Mouse (Mus musculus) stomach, adult 2 months (tissue): ENCODE measurements around the gene Six5. TPM values are rescaled to one million over a fixed set of nuclear protein-coding genes. Genes with fewer than 3 reads are reported as not detected.

Experiments used
- polyA plus RNA-seq: library from polyadenylated mRNA; depleted of rRNA; stranded (reverse); fragments of >200 nt; gene quantifications from 2 replicates; pipeline ENCODE4 v1.2.3, GENCODE M21; 2012; rRNA removed

The Six5 gene
- 27.1 and 28.4 TPM in 2 replicates for polyA plus RNA-seq

DNA sequence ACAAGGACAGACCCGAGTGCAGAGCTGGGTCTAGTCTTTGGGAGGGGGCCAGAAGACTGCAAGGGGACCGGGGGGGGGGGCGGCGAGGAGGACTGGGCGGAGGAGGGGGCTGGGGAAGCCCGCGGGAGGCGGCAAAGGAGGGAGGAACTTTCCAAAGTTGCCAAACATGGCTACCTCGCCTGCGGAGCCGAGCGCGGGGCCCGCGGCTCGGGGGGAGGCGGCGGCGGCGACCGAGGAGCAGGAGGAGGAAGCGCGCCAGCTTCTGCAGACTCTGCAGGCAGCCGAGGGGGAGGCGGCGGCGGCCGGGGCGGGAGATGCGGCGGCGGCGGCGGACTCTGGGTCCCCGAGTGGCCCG, at the start of gene Six5:
Gene Six5, plus strand, starts transcription at position 124 of the 355 bp plus-strand sequence.

DNA sequence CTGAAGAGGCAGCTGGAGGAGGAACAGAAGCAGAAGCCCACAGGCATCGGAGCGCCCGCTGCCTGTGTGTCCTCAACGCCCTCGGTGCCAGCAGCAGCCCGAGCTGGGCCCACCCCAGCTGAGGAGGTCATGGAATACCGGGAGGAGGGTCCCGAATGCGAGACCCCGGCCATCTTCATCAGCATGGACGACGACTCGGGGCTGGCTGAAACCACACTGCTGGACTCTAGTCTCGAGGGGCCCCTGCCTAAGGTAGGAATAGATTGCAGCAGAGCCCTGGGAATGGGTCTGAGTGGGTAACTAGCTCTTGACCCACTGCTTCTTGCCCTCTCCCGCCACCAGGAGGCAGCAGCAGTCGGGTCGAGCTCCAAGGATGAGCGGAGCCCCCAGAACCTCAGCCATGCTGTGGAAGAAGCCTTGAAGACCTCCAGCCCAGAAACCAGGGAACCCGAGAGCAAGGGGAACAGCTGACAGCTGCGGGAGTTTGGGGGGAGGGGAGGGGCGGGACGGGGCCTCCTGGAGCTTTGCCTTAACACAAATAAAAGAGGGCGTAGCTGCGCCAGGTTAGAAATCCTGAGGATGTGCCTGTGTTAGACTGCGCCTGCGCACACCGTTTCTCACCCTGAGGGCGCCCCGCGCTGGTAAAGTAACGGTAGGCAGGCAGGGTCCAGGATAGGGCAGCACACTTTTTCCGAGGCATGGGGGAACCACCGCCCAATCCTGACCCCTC, 40.2 kb upstream of the Six5 start, which contains the start of gene Rsph6a:
Gene Rsph6a, plus strand, starts transcription at position 644 of the 730 bp plus-strand sequence.

DNA sequence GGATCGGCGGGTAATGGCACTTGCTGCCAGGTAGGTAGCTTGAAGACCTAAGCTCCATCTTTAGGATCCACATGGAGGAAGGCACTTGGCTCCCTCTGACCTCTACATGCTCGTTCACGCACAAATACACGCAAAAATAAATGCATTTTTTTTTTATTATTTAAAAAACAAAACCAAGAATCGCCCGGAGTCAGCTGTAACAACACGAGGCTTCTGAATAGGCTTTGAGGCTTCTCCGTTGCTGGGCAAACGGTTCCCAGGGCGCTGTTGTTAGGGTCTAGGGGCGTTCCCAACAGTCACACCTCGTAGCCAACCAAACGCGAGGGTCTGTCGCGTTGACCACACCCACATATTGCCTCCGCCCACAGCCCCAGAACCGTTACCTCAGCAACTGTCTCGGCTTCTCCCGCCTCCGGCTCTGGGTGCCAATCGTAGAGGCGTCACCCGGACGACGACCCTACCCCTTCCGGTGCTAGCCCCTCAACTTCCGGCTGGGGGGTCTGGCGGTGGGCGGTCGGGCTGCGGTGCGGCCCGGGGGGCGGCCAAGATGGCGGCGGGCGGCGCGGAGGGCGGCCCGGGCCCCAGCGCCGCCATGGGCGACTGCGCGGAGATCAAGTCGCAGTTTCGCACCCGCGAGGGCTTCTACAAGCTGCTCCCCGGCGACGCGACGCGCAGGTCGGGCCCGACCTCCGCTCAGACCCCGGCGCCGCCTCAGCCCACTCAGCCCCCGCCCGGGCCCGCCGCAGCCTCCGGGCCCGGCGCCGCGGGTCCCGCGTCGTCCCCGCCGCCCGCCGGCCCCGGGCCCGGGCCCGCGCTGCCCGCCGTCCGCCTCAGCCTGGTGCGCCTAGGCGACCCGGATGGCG, 18.4 kb upstream of the Six5 start, which contains the start of gene Dmwd:
Gene Dmwd, plus strand, starts transcription at position 505 of the 863 bp plus-strand sequence.

DNA sequence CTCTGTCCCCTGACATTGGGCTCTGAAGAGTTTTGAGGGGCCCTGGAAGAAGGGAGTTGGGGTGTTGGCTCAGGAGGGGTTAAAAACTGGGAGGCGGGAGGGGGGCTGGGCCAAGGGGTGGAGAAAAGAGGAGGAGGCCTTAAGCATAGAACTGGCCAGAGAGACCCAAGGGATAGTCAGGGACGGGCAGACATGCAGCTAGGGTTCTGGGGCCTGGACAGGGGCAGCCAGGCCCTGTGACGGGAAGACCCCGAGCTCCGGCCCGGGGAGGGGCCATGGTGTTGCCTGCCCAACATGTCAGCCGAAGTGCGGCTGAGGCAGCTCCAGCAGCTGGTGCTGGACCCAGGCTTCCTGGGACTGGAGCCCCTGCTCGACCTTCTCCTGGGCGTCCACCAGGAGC, 10.7 kb upstream of the Six5 start, which contains the start of gene Dmpk:
Gene Dmpk, plus strand, starts transcription at position 149 of the 400 bp plus-strand sequence.

DNA sequence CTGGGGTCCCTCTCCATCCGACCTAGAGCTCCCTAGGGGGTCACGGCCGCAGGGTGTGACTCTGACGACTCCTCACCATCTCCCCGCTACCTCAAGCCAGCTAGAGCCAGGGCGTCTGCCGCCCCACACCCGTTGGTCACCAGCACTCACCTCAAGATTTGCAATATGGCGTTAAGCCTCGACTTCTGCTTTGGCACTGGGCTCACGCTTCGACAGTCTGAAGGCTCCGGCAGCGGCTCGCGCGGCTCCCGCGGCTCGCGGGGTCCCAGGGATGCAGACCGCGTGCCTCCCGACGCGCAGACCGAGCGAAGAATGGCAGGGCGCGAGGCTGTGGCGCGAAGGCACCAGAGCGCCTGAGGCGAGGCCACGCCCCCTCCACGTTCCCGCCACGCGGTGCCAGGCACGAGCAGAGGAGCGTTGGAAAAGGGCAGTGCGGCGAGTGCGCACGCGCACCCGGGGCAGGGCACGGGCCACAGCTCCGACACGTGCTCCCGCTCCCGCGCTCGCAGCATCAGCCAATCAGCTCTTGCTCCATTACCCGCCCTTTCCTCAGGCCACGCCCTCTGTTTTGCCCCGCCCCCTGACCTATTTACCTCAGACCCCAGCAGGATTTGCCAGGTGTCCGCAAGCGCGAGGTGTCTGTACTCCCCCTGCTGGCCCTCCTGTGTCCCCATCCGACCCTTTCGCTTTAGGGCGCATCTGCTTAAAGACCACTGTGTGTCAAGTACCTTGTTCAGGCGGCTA, 23.8 kb downstream of the Six5 start, which contains the start of gene Gm4969:
Gene Gm4969, minus strand, starts transcription at position 341 of the 744 bp plus-strand sequence.

DNA sequence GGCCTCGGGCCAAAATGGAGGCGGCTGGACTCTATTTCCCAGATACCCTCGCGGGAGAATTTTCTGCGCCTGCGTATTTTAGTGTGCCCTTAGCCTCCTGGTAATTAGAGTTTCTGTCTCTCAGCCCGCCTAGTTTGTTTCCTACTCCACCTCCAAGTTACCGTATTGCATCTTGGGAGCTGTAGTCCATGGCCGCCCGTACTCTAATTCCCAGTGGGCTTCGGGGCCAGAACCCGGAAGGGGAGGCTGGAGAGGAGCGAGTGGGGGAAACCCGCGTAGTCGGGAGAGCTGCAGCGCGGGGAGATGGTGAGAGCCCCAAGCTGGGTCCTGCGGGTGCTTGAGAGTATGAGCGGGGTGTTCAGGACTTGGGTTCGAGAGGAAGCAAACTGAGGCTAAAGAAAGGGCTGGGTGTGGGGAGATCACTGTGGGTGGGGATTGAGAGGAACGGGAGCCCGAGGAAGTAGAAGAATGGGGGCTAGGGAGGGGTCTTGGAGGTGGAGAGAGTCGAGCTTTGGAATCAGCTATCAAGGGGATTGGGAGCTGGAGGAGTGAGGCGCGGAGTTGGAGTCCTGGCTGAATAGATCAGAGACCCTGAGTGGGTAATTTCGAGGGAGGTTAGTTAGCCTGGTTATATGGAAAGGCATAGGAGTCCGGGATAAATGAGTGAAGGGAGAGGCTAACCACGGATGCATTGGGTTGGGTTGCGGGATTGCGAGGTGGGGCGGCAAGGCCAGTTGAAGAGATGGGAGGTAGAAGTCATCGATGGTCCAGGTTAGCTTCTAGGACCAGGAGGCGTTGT, 25.4 kb downstream of the Six5 start, which contains the start of gene Fbxo46:
Gene Fbxo46, plus strand, starts transcription at position 229 of the 799 bp plus-strand sequence.

Other genes with a start within 250 kb of the Six5 start
- gene Pglyrp1, start 223.3 kb upstream of the Six5 start, polyA plus RNA-seq: 181 and 289 TPM in 2 replicates
- gene Ccdc61, start 184.2 kb upstream of the Six5 start, polyA plus RNA-seq: 14.5 and 18.4 TPM in 2 replicates
- 0.28 and 0.38 TPM in 2 replicates for gene Nova2, start 168.7 kb upstream of the Six5 start, polyA plus RNA-seq
- not detected in 2 replicates for gene Nanos2, start 107.2 kb upstream of the Six5 start, polyA plus RNA-seq
- 5.5 and 6.7 TPM in 2 replicates for gene Mypop, start 103.3 kb upstream of the Six5 start, polyA plus RNA-seq
- 18.4 and 26.7 TPM in 2 replicates for gene Irf2bp1, start 90.5 kb upstream of the Six5 start, polyA plus RNA-seq
- gene Foxa3, start 71.1 kb upstream of the Six5 start, polyA plus RNA-seq: 50.7 and 52.1 TPM in 2 replicates
- gene Sympk, start 70.2 kb upstream of the Six5 start, polyA plus RNA-seq: 47.9 and 60.8 TPM in 2 replicates
- gene Rsph6a, start 39.9 kb upstream of the Six5 start, polyA plus RNA-seq: 0.18 TPM in 1 of 2 replicates, not detected in the other
- 21.7 and 24.0 TPM in 2 replicates for gene Dmwd, start 18.4 kb upstream of the Six5 start, polyA plus RNA-seq
- gene Dmpk, start 10.7 kb upstream of the Six5 start, polyA plus RNA-seq: 706 and 850 TPM in 2 replicates
- gene Gm4969, start 23.8 kb downstream of the Six5 start, polyA plus RNA-seq: 0.05 and 0.11 TPM in 2 replicates
- 4.7 and 6.4 TPM in 2 replicates for gene Fbxo46, start 25.3 kb downstream of the Six5 start, polyA plus RNA-seq
- gene Qpctl, start 54.7 kb downstream of the Six5 start, polyA plus RNA-seq: 7.6 and 10.2 TPM in 2 replicates
- gene Snrpd2, start 55.1 kb downstream of the Six5 start, polyA plus RNA-seq: 3.1 and 3.8 TPM in 2 replicates
- 0.16 and 0.48 TPM in 2 replicates for gene Gipr, start 71.5 kb downstream of the Six5 start, polyA plus RNA-seq
- 25.7 and 35.9 TPM in 2 replicates for gene Eml2, start 81.8 kb downstream of the Six5 start, polyA plus RNA-seq
- 5.0 and 5.8 TPM in 2 replicates for gene Gpr4, start 117.9 kb downstream of the Six5 start, polyA plus RNA-seq
- 15.9 and 16.9 TPM in 2 replicates for gene Opa3, start 133.7 kb downstream of the Six5 start, polyA plus RNA-seq
- gene Vasp, start 177.2 kb downstream of the Six5 start, polyA plus RNA-seq: 232 and 302 TPM in 2 replicates
- gene Ppm1n, start 185.5 kb downstream of the Six5 start, polyA plus RNA-seq: 0.23 and 1.3 TPM in 2 replicates
- gene Rtn2, start 188.0 kb downstream of the Six5 start, polyA plus RNA-seq: 25.7 and 26.9 TPM in 2 replicates
- gene Fosb, start 215.5 kb downstream of the Six5 start, polyA plus RNA-seq: 1.1 and 2.1 TPM in 2 replicates